Mouse (Mus musculus): ENCODE data around the gene Cpt2. TPM values are rescaled to one million over a fixed set of nuclear protein-coding genes. Genes with fewer than 3 reads are reported as not detected.

Gene Cpt2
- polyA plus RNA-seq, 1 experiment, result not detected

- Histone ChIP-seq H3K4me3 (ENCODE audit: insufficient read depth, low read depth, low read length) (no peak overlapping the region), H3K27ac (ENCODE audit: insufficient read depth, low read depth, low read length) (no peak overlapping the region)
Measured at GRCm38 (mm10) chr4:107955691-107956090, 32.3 kb upstream of the Cpt2 start.

DNA sequence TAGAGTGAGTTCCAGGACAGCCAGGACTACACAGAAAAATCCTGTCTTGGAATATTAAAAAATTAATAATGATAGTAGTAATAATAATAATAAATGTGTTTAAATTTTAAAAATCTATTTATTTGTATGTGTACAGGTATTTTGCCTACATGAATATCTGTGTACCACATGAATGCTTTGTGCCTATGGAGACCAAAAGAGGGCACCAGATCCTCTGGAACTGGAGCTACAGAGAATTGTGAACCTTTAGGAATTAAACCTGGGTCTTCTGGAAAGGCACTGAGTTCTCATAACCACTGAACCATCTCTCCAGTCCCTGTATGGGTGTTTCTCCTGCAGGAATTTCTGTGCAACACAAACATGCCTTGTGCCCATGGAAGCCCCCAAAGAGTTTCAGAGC, 29.4 kb upstream of the Cpt2 start:
- Histone ChIP-seq H3K27ac (ENCODE audit: insufficient read depth, low read depth, low read length) (no peak overlapping the region), H3K4me1 (ENCODE audit: control insufficient read depth, insufficient read depth, low read length) (no peaks in the 10 kb centered on the region), H3K4me3 (ENCODE audit: insufficient read depth, low read depth, low read length) (no peak overlapping the region)
- TF ChIP-seq POLR2A (IDR thresholded peaks at IDR 0.05; ENCODE audit: insufficient read depth, low read depth, low read length) (no peak), CTCF (IDR thresholded peaks at IDR 0.05; ENCODE audit: insufficient read depth, low read depth, low read length) (no peak)

More at GRCm38 (mm10) chr4:107955691-107956090, 32.3 kb upstream of the Cpt2 start:
- 46% methylated on average over 5 of the region's 5 CpGs for WGBS
- no peaks in the 10 kb centered on the region for H3K4me1 ChIP-seq (ENCODE audit: control insufficient read depth, insufficient read depth, low read length)
- TF ChIP-seq CTCF (IDR thresholded peaks at IDR 0.05; ENCODE audit: insufficient read depth, low read depth, low read length), result no peak
- no peak for TF ChIP-seq POLR2A (IDR thresholded peaks at IDR 0.05; ENCODE audit: insufficient read depth, low read depth, low read length)

DNA sequence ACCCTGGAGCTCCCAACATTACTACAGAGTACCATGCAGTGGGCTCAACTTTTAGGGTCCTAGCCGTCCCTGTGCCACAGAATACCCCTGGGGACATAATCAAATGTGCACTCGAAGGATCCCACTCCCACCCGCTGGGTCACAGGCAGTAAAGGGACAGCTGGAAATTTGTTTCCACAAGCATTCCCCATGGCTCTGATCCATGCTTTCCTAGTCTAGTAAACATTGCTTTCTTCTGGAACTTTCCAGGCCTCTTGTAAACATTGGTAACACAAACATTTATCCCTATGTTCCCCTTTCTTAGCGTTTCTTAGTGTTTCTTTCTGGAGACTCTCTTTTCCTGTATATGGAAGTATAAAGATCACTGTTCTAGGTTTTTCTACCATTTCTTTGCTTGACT, 26.5 kb upstream of the Cpt2 start:
- TF ChIP-seq POLR2A (IDR thresholded peaks at IDR 0.05; ENCODE audit: insufficient read depth, low read depth, low read length) (no peak), CTCF (IDR thresholded peaks at IDR 0.05; ENCODE audit: insufficient read depth, low read depth, low read length) (no peak)
- H3K4me3 ChIP-seq (ENCODE audit: insufficient read depth, low read depth, low read length), result no peak overlapping the region
- no peaks in the 10 kb centered on the region for H3K4me1 ChIP-seq (ENCODE audit: control insufficient read depth, insufficient read depth, low read length)
- 85% methylated on average over 4 of the region's 4 CpGs for WGBS
- H3K27ac ChIP-seq (ENCODE audit: insufficient read depth, low read depth, low read length), result no peak overlapping the region

- 0 out of 2 replicates have a peak, but pooled peaks cover 2% of the 10 kb centered on the region for H3K4me1 ChIP-seq (ENCODE audit: control insufficient read depth, insufficient read depth, low read length)
- no peak overlapping the region for H3K27ac ChIP-seq (ENCODE audit: insufficient read depth, low read depth, low read length)
- WGBS, result 28% methylated on average over 2 of the region's 2 CpGs
- no peak overlapping the region for H3K4me3 ChIP-seq (ENCODE audit: insufficient read depth, low read depth, low read length)
- TF ChIP-seq POLR2A (IDR thresholded peaks at IDR 0.05; ENCODE audit: insufficient read depth, low read depth, low read length) (no peak), CTCF (IDR thresholded peaks at IDR 0.05; ENCODE audit: insufficient read depth, low read depth, low read length) (no peak)
Measured at GRCm38 (mm10) chr4:107944141-107944540, 20.7 kb upstream of the Cpt2 start.

- Histone ChIP-seq H3K27ac (ENCODE audit: insufficient read depth, low read depth, low read length) (no peak overlapping the region), H3K4me1 (ENCODE audit: control insufficient read depth, insufficient read depth, low read length) (peaks cover 6% of the 10 kb centered on the region; the same call in 1 of the 2 replicates), H3K4me3 (ENCODE audit: insufficient read depth, low read depth, low read length) (no peak overlapping the region)
- WGBS, result 94% methylated on average over 7 of the region's 7 CpGs
- TF ChIP-seq CTCF (IDR thresholded peaks at IDR 0.05; ENCODE audit: insufficient read depth, low read depth, low read length), result no peak
- TF ChIP-seq POLR2A (IDR thresholded peaks at IDR 0.05; ENCODE audit: insufficient read depth, low read depth, low read length), result no peak
Measured at GRCm38 (mm10) chr4:107942741-107943140, 19.3 kb upstream of the Cpt2 start.

DNA sequence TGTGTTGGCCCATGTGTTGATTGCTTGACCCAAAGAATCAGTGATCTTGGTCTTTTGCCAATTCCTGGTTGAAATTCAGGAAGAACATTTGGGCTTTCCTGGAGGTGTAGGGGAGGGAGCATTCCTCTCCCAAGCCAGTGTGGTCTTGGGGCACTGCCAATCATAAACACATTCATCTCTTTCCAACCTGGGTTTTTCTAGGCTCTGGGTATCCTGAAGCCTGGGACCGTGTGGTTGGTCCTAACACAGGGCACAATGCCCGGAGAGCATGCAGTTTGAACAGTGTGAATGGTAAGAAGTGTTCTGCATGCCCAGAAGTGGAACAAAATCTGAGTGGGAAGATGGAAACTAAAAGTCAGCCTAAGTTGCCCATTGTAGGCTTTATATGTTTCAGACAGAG, 14.7 kb upstream of the Cpt2 start:
- Histone ChIP-seq H3K4me1 (ENCODE audit: control insufficient read depth, insufficient read depth, low read length) (peaks cover 10% of the 10 kb centered on the region; the same call in 1 of the 2 replicates), H3K4me3 (ENCODE audit: insufficient read depth, low read depth, low read length) (no peak overlapping the region), H3K27ac (ENCODE audit: insufficient read depth, low read depth, low read length) (peak overlapping the region; percentile 73)
- 51% methylated on average over 2 of the region's 2 CpGs for WGBS
- no peak for TF ChIP-seq CTCF (IDR thresholded peaks at IDR 0.05; ENCODE audit: insufficient read depth, low read depth, low read length)
- TF ChIP-seq POLR2A (IDR thresholded peaks at IDR 0.05; ENCODE audit: insufficient read depth, low read depth, low read length), result no peak

GRCm38 (mm10) chr4:107937338-107937737, 13.9 kb upstream of the Cpt2 start:
- Histone ChIP-seq H3K4me3 (ENCODE audit: insufficient read depth, low read depth, low read length) (no peak overlapping the region), H3K27ac (ENCODE audit: insufficient read depth, low read depth, low read length) (peak overlapping the region; percentile 73; the same call in 1 of the 2 replicates), H3K4me1 (ENCODE audit: control insufficient read depth, insufficient read depth, low read length) (peaks cover 10% of the 10 kb centered on the region; the same call in 1 of the 2 replicates)
- TF ChIP-seq CTCF (IDR thresholded peaks at IDR 0.05; ENCODE audit: insufficient read depth, low read depth, low read length) (0 out of 2 replicates have a peak, but pooled peaks have one; percentile 21), POLR2A (IDR thresholded peaks at IDR 0.05; ENCODE audit: insufficient read depth, low read depth, low read length) (no peak)
- WGBS, result 7% methylated on average over 6 of the region's 6 CpGs

DNA sequence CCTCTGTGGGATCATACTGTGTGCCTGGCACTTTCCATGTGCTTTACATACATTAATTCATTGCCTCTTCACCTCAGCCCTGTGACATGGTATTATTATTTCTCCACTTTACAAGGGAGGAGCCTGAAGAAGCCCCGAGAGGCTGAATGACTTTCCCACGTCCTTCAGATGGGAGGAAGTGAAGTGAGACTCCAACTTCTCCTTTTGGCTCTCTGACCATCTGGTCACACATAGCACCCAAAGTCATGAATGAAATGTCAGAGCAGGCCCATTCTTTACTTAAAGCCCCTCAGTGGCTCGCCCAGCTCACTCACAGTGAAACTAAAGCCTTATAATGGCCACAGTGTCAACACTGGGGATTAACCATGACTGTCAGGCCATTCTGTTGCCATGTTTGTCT, 11.8 kb upstream of the Cpt2 start:
- Histone ChIP-seq H3K4me3 (ENCODE audit: insufficient read depth, low read depth, low read length) (no peak overlapping the region), H3K27ac (ENCODE audit: insufficient read depth, low read depth, low read length) (no peak overlapping the region), H3K4me1 (ENCODE audit: control insufficient read depth, insufficient read depth, low read length) (peaks cover 10% of the 10 kb centered on the region; the same call in 1 of the 2 replicates)
- 86% methylated on average over 3 of the region's 3 CpGs for WGBS
- TF ChIP-seq CTCF (IDR thresholded peaks at IDR 0.05; ENCODE audit: insufficient read depth, low read depth, low read length) (no peak), POLR2A (IDR thresholded peaks at IDR 0.05; ENCODE audit: insufficient read depth, low read depth, low read length) (no peak)

GRCm38 (mm10) chr4:107933239-107933638, 9.8 kb upstream of the Cpt2 start:
- Histone ChIP-seq H3K27ac (ENCODE audit: insufficient read depth, low read depth, low read length) (no peak overlapping the region), H3K4me1 (ENCODE audit: control insufficient read depth, insufficient read depth, low read length) (peaks cover 7% of the 10 kb centered on the region; the same call in 1 of the 2 replicates), H3K4me3 (ENCODE audit: insufficient read depth, low read depth, low read length) (no peak overlapping the region)
- no peak for TF ChIP-seq CTCF (IDR thresholded peaks at IDR 0.05; ENCODE audit: insufficient read depth, low read depth, low read length)
- no peak for TF ChIP-seq POLR2A (IDR thresholded peaks at IDR 0.05; ENCODE audit: insufficient read depth, low read depth, low read length)
- WGBS, result 86% methylated on average over 8 of the region's 8 CpGs

- Histone ChIP-seq H3K27ac (ENCODE audit: insufficient read depth, low read depth, low read length) (no peak overlapping the region), H3K4me1 (ENCODE audit: control insufficient read depth, insufficient read depth, low read length) (no peaks in the 10 kb centered on the region), H3K4me3 (ENCODE audit: insufficient read depth, low read depth, low read length) (no peak overlapping the region)
- TF ChIP-seq CTCF (IDR thresholded peaks at IDR 0.05; ENCODE audit: insufficient read depth, low read depth, low read length) (no peak), POLR2A (IDR thresholded peaks at IDR 0.05; ENCODE audit: insufficient read depth, low read depth, low read length) (no peak)
- WGBS, result 83% methylated on average over 3 of the region's 3 CpGs
Measured at GRCm38 (mm10) chr4:107931453-107931852, 8.0 kb upstream of the Cpt2 start.

Data from olfactory bulb, adult 2 months (tissue).